Mouse (Mus musculus) bone marrow, adult 2 months (tissue): ENCODE results near the gene Dpp7.
A peak's percentile ranks its signal among the peaks of the same experiment; 100 is the strongest.

Source experiments
- CTCF ChIP-seq: fragments of 200-500 bp; IDR thresholded peaks from 2 replicates; pipeline ENCODE4 v1.5.1; 2011; ENCODE audit warnings: low read length, control low read depth; ENCODE audit not compliant: control insufficient read depth, insufficient read depth
- POLR2A ChIP-seq: fragments of 200-500 bp; IDR thresholded peaks from 2 replicates; pipeline ENCODE4 v1.6.1; 2011; ENCODE audit warnings: low read depth, mild to moderate bottlenecking, control low read depth, low read length, borderline replicate concordance; ENCODE audit not compliant: control insufficient read depth

DNA sequence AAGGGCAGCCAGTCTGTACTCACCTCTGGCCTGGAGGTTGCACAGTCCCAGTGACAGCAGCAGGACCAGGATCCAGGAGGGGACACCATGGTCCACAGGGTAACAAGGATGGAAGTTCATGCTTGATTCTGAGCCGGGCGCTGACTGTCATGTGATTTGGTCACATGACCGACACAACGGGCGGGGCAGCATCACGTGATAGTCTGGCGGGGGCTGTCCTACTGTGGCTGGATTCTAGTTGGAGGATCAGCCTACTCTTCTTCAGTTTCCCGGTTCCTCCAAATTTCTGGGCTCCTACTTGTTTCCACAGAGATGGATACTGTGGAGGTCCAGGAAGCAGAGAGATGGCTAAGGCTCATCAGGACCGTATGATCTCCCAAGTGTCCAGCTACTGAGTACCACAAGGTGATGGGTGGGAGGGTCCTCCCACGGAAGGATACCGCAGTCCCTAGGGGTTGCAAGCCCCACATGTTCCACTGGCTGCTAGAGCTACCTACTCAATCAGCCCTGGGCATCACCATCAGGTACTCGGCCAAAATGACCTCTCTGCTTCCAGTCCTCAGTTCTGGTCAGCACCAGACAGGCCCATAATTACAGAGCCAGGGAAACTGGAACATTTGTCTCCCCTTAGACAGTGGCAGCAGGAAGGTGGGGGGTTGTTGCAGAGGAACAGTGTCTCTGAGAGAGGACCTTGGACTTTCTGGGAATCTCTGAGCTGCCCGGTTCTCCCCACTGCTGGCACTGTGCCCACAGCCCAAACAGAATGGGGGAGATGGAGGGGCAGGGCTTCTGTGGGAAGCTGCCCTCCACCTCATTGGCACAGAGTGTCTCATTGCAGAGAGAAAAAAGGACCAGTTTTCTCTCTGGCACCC is at the start of gene Dpp7:
- TF ChIP-seq CTCF (no peak), POLR2A (peak; percentile 24; the same call in 1 of the 2 replicates)
